Mouse (Mus musculus): ENCODE data around the gene Igfbp4.

- TF ChIP-seq POLR2A (IDR thresholded peaks at IDR 0.05; ENCODE audit: low read depth, low read length) (no peak), KAT2A (IDR thresholded peaks at IDR 0.05; ENCODE audit: insufficient replicate concordance, low read length) (no peak), ZKSCAN1 (IDR thresholded peaks at IDR 0.05; ENCODE audit: borderline replicate concordance, low read depth, low read length) (no peak), EP300 (IDR thresholded peaks at IDR 0.05; ENCODE audit: low read length) (no peak), ELF1 (IDR thresholded peaks at IDR 0.05; ENCODE audit: low read depth, low read length) (no peak), CTCF (conservative IDR thresholded peaks at IDR 0.05 in 1 of 2, IDR thresholded peaks at IDR 0.05 in 1 of 2; ENCODE audit: low read depth in 2 of 2, low read length in 2 of 2) (no peak)
Measured at GRCm38 (mm10) chr11:99073781-99074180, 32.7 kb downstream of the Igfbp4 start.

Data from CH12.LX (cell line).